Mouse (Mus musculus) embryo, embryonic 9.5 days (tissue): ENCODE data around the gene Capns2.
"Not testable (repeated sequence)": the region's sequence is repeated elsewhere in the genome, so short reads cannot be mapped to it uniquely, and the experiment has no call there.

Source experiments
- DNase-seq: peaks from one replicate; pipeline ENCODE4 v3.0.0-alpha.2; 2017; ENCODE audit errors: extremely low spot score

The Capns2 gene

GRCm38 (mm10) chr8:92901107-92901506, at the start of gene Capns2:
Gene Capns2, plus strand, starts transcription at chr8:92901407.
- DNase-seq, result no peak

- DNase-seq, result peak; percentile 7
Observed at GRCm38 (mm10) chr8:92853188-92853983, 47.8 kb upstream of the Capns2 start.

GRCm38 (mm10) chr8:92854673-92855072, 46.5 kb upstream of the Capns2 start:
- DNase-seq, result no peak

GRCm38 (mm10) chr8:92855171-92855894, 45.9 kb upstream of the Capns2 start, which contains the start of gene Lpcat2:
Gene Lpcat2, plus strand, starts transcription at chr8:92855339.
- DNase-seq, result peak; percentile 80

- DNase-seq, result no peak
Observed at GRCm38 (mm10) chr8:92856273-92856986, 44.8 kb upstream of the Capns2 start.

GRCm38 (mm10) chr8:92858475-92859182, 42.6 kb upstream of the Capns2 start:
- DNase-seq, result no peak

- DNase-seq, result no peak
Observed at GRCm38 (mm10) chr8:92861977-92862376, 39.2 kb upstream of the Capns2 start.

GRCm38 (mm10) chr8:92870281-92870680, 30.9 kb upstream of the Capns2 start:
- DNase-seq, result no peak

GRCm38 (mm10) chr8:92872063-92872759, 29.0 kb upstream of the Capns2 start:
- no peak for DNase-seq

GRCm38 (mm10) chr8:92875795-92876194, 25.4 kb upstream of the Capns2 start:
- DNase-seq, result no peak

GRCm38 (mm10) chr8:92881247-92881646, 20.0 kb upstream of the Capns2 start:
- no peak for DNase-seq

GRCm38 (mm10) chr8:92883771-92884170, 17.4 kb upstream of the Capns2 start:
- no peak for DNase-seq

GRCm38 (mm10) chr8:92892216-92892615, 9.0 kb upstream of the Capns2 start:
- not testable (repeated sequence) for DNase-seq

GRCm38 (mm10) chr8:92893870-92894269, 7.3 kb upstream of the Capns2 start:
- no peak for DNase-seq

GRCm38 (mm10) chr8:92895053-92895452, 6.2 kb upstream of the Capns2 start:
- DNase-seq, result no peak

GRCm38 (mm10) chr8:92896056-92896455, 5.2 kb upstream of the Capns2 start:
- no peak for DNase-seq

- DNase-seq, result no peak
Observed at GRCm38 (mm10) chr8:92896611-92897010, 4.6 kb upstream of the Capns2 start.

- DNase-seq, result no peak
Observed at GRCm38 (mm10) chr8:92897794-92898193, 3.4 kb upstream of the Capns2 start.

- DNase-seq, result no peak
Observed at GRCm38 (mm10) chr8:92899590-92899989, 1.6 kb upstream of the Capns2 start.

- no peak for DNase-seq
Observed at GRCm38 (mm10) chr8:92902981-92903380, 1.8 kb downstream of the Capns2 start.
